Mouse (Mus musculus): Measurements from ENCODE around the gene Fem1b.

Gene Fem1b

GRCm38 (mm10) chr9:62777461-62777860 lies 34.3 kb downstream of the Fem1b start:
- peak; percentile 52 to 73 for DNase-seq

GRCm38 (mm10) chr9:62775464-62775863 lies 36.3 kb downstream of the Fem1b start:
- no peak for DNase-seq

- DNase-seq = no peak
Measured at GRCm38 (mm10) chr9:62772746-62773145, 39.0 kb downstream of the Fem1b start.

GRCm38 (mm10) chr9:62768361-62768760 lies 43.4 kb downstream of the Fem1b start:
- no peak for DNase-seq

GRCm38 (mm10) chr9:62767464-62767863 lies 44.3 kb downstream of the Fem1b start:
- DNase-seq = no peak

- DNase-seq = no peak
Measured at GRCm38 (mm10) chr9:62765346-62765745, 46.4 kb downstream of the Fem1b start.

- DNase-seq = no peak
Measured at GRCm38 (mm10) chr9:62763478-62763877, 48.3 kb downstream of the Fem1b start.

GRCm38 (mm10) chr9:62759601-62760000 lies 52.1 kb downstream of the Fem1b start:
- DNase-seq = peak in 1 of 2 experiments; percentile 12

GRCm38 (mm10) chr9:62758288-62758687 lies 53.4 kb downstream of the Fem1b start:
- no peak for DNase-seq

GRCm38 (mm10) chr9:62750381-62750780 lies 61.4 kb downstream of the Fem1b start:
- no peak for DNase-seq

GRCm38 (mm10) chr9:62749666-62750065 lies 62.1 kb downstream of the Fem1b start:
- peak; percentile 32 to 43 for DNase-seq

GRCm38 (mm10) chr9:62746646-62747045 lies 65.1 kb downstream of the Fem1b start:
- DNase-seq = peak; percentile 32 to 69

GRCm38 (mm10) chr9:62744558-62745275 lies 67.0 kb downstream of the Fem1b start:
- peak; percentile 29 to 79 for DNase-seq

Measured in kidney, postnatal 36 days (tissue).